Mouse (Mus musculus) heart, postnatal 0 days (tissue): ENCODE data around the gene Odf3.

Source experiments
- CTCF ChIP-seq: IDR thresholded peaks from 2 replicates; pipeline ENCODE4 v1.5.1; 2016; ENCODE audit warnings: antibody characterized with exemption, control low read depth, low read depth
- EP300 ChIP-seq: IDR thresholded peaks from 2 replicates; pipeline ENCODE4 v1.6.1; 2016; ENCODE audit warnings: antibody characterized with exemption, low read depth

GRCm38 (mm10) chr7:140894611-140895010 lies 47.0 kb downstream of the Odf3 start:
- TF ChIP-seq CTCF (no peak), EP300 (no peak)
